Mouse (Mus musculus): Measurements from ENCODE around the gene Ccn5. TPM values are rescaled to one million over a fixed set of nuclear protein-coding genes. Genes with fewer than 3 reads are reported as not detected.

The Ccn5 gene
- polyA plus RNA-seq, 1 experiment from 2014 or later, result 0.39 TPM

DNA sequence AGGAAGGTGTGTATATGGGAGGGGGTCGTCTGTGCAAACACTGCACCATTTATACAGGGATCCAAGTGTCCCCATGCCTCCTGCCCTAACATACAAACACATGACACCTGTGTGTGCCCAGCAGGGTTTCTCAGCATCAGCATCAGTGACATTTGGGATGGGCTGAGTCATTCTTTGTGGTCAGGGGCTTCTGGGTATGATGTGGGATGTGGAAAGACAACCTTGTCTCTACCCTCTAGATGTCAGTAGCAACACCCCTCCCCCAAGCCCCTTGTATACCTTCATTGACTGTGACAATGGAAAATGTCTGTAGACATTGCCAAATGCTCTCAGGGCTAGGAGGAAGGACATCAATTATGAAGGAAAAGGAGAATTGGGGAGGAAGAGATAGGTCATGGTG is 10.5 kb downstream of the Ccn5 start:
- H3K4me2 ChIP-seq (replicated peaks; ENCODE audit: low read depth, low read length), result no peak overlapping the region
- no peaks in the 10 kb centered on the region for H3K4me1 ChIP-seq (ENCODE audit: insufficient read depth, low read length)
- no peak overlapping the region for H3K9ac ChIP-seq (replicated peaks; ENCODE audit: low read length)
- no peak for ATAC-seq (ENCODE audit: low FRiP score, low TSS enrichment)
- no peaks in the 10 kb centered on the region for H3K9me3 ChIP-seq (ENCODE audit: low read length)
- H3K27me3 ChIP-seq (ENCODE audit: insufficient read depth, low read length), result no peaks in the 10 kb centered on the region
- WGBS, result 65% methylated on average over 1 of the region's 1 CpGs
- no peak overlapping the region for H3K4me3 ChIP-seq (ENCODE audit: low read length)
- no peaks in the 10 kb centered on the region for H3K36me3 ChIP-seq (ENCODE audit: insufficient read depth, low read length)
- no peak overlapping the region for H3K27ac ChIP-seq (ENCODE audit: low read length)

DNA sequence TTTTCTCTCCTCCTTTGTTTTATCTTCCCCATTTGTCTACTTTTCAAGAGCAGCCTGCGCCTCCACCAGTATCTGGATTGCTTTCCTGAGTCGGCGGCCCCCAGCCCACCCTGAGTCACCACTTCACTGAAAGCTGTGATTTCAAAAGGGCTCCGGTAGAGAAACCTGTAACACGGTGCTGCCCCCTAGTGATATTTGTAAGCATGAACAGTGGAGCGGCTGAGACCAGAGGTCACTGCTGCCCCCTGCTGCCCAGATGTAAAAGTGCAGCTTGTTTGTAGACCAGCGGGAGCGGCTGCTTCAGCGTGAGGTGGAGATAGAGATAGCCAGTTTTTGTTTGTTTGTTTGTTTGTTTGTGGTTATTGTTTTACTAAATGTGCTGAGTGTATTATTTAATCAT is 17.4 kb downstream of the Ccn5 start:
- Histone ChIP-seq H3K27me3 (ENCODE audit: insufficient read depth, low read length) (no peaks in the 10 kb centered on the region), H3K9me3 (ENCODE audit: low read length) (no peaks in the 10 kb centered on the region), H3K4me3 (ENCODE audit: low read length) (no peak overlapping the region), H3K27ac (ENCODE audit: low read length) (no peak overlapping the region), H3K4me1 (ENCODE audit: insufficient read depth, low read length) (no peaks in the 10 kb centered on the region), H3K36me3 (ENCODE audit: insufficient read depth, low read length) (no peaks in the 10 kb centered on the region), H3K4me2 (replicated peaks; ENCODE audit: low read depth, low read length) (no peak overlapping the region), H3K9ac (replicated peaks; ENCODE audit: low read length) (no peak overlapping the region)
- WGBS, result 34% methylated on average over 9 of the region's 9 CpGs
- no peak for ATAC-seq (ENCODE audit: low FRiP score, low TSS enrichment)

DNA sequence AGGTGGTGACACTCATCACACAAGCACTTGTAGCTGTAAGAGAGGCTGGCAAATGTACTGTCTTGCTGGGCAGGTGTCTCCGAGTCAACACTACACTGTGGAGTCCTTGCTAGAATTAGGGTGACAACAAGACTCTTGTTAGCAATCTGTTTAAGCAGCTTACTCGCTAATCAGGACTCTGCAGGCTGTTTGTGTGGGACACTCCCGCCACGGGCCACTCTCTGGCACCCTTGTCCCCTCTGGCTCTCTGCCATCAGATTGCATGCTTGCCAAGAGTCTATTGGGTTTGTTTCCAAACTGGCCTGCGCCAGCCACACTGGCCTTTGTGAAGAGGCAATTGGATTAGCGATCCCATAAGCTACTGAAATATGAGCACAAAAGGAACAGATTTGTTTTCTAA is 18.9 kb downstream of the Ccn5 start:
- no peaks in the 10 kb centered on the region for H3K4me1 ChIP-seq (ENCODE audit: insufficient read depth, low read length)

DNA sequence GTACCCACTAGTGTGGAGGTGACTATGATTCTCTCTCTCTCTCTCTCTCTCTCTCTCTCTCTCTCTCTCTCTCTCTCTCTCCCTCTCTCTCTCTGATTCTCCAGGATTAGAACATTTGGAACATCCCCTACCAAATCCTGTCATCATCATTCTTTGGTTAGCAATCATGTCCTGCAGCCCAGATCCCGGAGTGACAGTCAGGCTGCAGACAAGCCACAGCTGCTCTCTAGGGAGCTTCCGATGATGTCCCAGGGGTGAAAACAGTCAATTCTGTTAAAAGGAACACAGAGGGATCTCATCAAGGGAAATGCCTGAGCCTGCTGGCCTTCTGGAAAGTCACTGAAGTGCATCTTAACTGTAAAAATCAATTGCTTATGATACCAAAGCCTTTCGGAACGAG is 21.4 kb downstream of the Ccn5 start:
- H3K4me3 ChIP-seq (ENCODE audit: low read length), result no peak overlapping the region
- H3K36me3 ChIP-seq (ENCODE audit: insufficient read depth, low read length), result no peaks in the 10 kb centered on the region
- H3K9me3 ChIP-seq (ENCODE audit: low read length), result no peaks in the 10 kb centered on the region
- H3K4me1 ChIP-seq (ENCODE audit: insufficient read depth, low read length), result no peaks in the 10 kb centered on the region
- WGBS, result 56% methylated on average over 4 of the region's 4 CpGs
- no peak overlapping the region for H3K9ac ChIP-seq (replicated peaks; ENCODE audit: low read length)
- no peaks in the 10 kb centered on the region for H3K27me3 ChIP-seq (ENCODE audit: insufficient read depth, low read length)
- H3K4me2 ChIP-seq (replicated peaks; ENCODE audit: low read depth, low read length), result no peak overlapping the region
- H3K27ac ChIP-seq (ENCODE audit: low read length), result no peak overlapping the region
- ATAC-seq (ENCODE audit: low FRiP score, low TSS enrichment), result no peak

More for the DNA sequence above, 18.9 kb downstream of the Ccn5 start:
- H3K4me2 ChIP-seq (replicated peaks; ENCODE audit: low read depth, low read length), result no peak overlapping the region
- no peak overlapping the region for H3K27ac ChIP-seq (ENCODE audit: low read length)
- no peak for ATAC-seq (ENCODE audit: low FRiP score, low TSS enrichment)
- WGBS, result 68% methylated on average over 6 of the region's 6 CpGs
- H3K4me3 ChIP-seq (ENCODE audit: low read length), result no peak overlapping the region
- H3K9ac ChIP-seq (replicated peaks; ENCODE audit: low read length), result no peak overlapping the region
- H3K36me3 ChIP-seq (ENCODE audit: insufficient read depth, low read length), result no peaks in the 10 kb centered on the region
- no peaks in the 10 kb centered on the region for H3K27me3 ChIP-seq (ENCODE audit: insufficient read depth, low read length)
- no peaks in the 10 kb centered on the region for H3K9me3 ChIP-seq (ENCODE audit: low read length)

DNA sequence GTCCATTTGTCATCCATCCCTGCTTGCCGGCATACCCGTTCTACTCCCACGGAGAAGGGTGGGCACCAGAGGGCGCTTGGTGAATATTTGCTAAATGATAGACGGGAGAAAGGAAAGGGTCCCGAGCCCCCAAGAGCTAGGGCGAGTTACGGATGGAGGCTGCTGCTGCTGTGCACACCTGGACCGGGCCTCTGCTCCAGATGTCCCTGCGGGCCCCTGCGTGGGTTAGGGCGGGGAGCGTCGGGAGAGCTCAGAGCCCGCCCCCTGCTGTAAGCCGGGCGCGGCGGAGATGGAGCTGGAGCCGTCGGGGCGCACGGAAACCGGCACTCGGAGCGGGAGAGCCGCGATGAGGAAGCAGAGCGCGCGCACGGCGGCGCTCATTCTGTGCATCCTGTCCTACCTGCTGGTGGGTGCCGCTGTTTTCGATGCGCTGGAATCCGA is 32.8 kb downstream of the Ccn5 start, which contains the start of gene Kcnk15:
Kcnk15 (plus strand) TSS at position 191 of the 441 bp plus-strand sequence.
- WGBS, result 1% methylated on average over 37 of the region's 38 CpGs
- Histone ChIP-seq H3K4me3 (ENCODE audit: low read length) (peak within 1 kb of the TSS; percentile 25), H3K9ac (replicated peaks; ENCODE audit: low read length) (no peak within 1 kb of the TSS), H3K27ac (ENCODE audit: low read length) (no peak within 1 kb of the TSS), H3K4me2 (replicated peaks; ENCODE audit: low read depth, low read length) (peak within 1 kb of the TSS; percentile 34), H3K4me1 (ENCODE audit: insufficient read depth, low read length) (0 out of 2 replicates have a peak, but pooled peaks cover 4% of the 10 kb centered on the region), H3K36me3 (ENCODE audit: insufficient read depth, low read length) (no peaks in the 10 kb centered on the region), H3K9me3 (ENCODE audit: low read length) (no peaks in the 10 kb centered on the region), H3K27me3 (ENCODE audit: insufficient read depth, low read length) (peaks cover 80% of the 10 kb centered on the region)
- ATAC-seq (ENCODE audit: low FRiP score, low TSS enrichment), result no peak

DNA sequence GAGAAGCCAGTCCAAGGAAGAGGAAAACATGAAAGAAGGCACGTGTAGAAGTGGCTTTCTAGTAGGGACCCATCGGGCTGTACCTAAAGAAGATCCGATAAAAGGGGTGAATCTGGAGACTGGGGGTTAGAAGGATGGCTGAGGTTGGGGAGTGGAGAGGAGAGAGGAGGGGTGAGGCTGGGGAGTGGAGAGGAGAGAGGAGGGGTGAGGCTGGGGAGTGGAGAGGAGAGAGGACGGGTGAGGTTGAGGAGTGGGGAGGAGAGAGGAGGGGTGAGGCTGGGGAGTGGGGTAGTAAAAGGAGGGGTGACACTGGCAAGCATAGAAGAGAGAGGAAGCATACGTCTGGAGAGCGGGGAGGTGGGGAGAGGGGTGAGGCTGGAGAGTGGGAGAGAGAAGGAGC is 36.6 kb downstream of the Ccn5 start:
- 0 out of 2 replicates have a peak, but pooled peaks have one; percentile 37 for ATAC-seq (ENCODE audit: low FRiP score, low TSS enrichment)
- Histone ChIP-seq H3K27me3 (ENCODE audit: insufficient read depth, low read length) (peaks cover 61% of the 10 kb centered on the region), H3K9ac (replicated peaks; ENCODE audit: low read length) (no peak overlapping the region), H3K9me3 (ENCODE audit: low read length) (no peaks in the 10 kb centered on the region), H3K4me2 (replicated peaks; ENCODE audit: low read depth, low read length) (no peak overlapping the region), H3K36me3 (ENCODE audit: insufficient read depth, low read length) (no peaks in the 10 kb centered on the region), H3K27ac (ENCODE audit: low read length) (no peak overlapping the region), H3K4me3 (ENCODE audit: low read length) (no peak overlapping the region), H3K4me1 (ENCODE audit: insufficient read depth, low read length) (0 out of 2 replicates have a peak, but pooled peaks cover 4% of the 10 kb centered on the region)
- WGBS, result 86% methylated on average over 6 of the region's 6 CpGs

DNA sequence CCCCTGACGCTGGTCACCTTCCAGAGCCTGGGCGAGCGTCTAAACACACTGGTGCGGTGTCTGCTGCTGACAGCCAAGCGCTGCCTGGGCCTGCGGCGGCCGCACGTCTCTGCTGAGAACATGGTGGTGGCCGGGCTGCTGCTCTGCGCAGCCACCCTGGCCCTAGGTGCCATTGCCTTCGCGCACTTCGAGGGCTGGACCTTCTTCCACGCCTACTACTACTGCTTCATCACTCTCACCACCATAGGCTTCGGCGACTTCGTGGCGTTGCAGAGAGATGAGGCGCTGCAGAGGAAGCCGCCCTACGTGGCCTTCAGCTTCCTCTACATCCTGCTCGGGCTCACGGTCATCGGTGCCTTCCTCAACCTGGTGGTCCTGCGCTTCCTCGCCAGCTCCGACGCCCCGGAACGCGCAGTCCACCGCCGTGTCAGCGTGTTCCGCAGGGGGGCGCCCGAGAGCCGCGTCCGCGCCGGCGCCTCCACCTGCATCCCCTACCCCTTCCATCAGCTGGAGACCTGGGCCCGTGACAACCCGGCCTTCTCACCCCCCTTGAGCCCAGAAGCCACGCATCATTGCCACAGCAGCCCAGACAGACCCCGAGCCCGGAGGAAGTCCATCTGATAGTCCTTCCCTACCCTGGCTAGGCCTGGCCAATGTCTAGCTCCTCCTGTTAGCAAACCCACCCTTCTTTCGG is 37.7 kb downstream of the Ccn5 start:
- 0 out of 2 replicates have a peak, but pooled peaks cover 4% of the 10 kb centered on the region for H3K4me1 ChIP-seq (ENCODE audit: insufficient read depth, low read length)
- no peak overlapping the region for H3K27ac ChIP-seq (ENCODE audit: low read length)
- WGBS, result 11% methylated on average over 50 of the region's 50 CpGs
- ATAC-seq (ENCODE audit: low FRiP score, low TSS enrichment), result peak; percentile 70
- peaks cover 52% of the 10 kb centered on the region for H3K27me3 ChIP-seq (ENCODE audit: insufficient read depth, low read length)
- no peak overlapping the region for H3K9ac ChIP-seq (replicated peaks; ENCODE audit: low read length)
- H3K4me3 ChIP-seq (ENCODE audit: low read length), result no peak overlapping the region
- H3K36me3 ChIP-seq (ENCODE audit: insufficient read depth, low read length), result no peaks in the 10 kb centered on the region
- no peaks in the 10 kb centered on the region for H3K9me3 ChIP-seq (ENCODE audit: low read length)
- peak overlapping the region; percentile 40 for H3K4me2 ChIP-seq (replicated peaks; ENCODE audit: low read depth, low read length)

DNA sequence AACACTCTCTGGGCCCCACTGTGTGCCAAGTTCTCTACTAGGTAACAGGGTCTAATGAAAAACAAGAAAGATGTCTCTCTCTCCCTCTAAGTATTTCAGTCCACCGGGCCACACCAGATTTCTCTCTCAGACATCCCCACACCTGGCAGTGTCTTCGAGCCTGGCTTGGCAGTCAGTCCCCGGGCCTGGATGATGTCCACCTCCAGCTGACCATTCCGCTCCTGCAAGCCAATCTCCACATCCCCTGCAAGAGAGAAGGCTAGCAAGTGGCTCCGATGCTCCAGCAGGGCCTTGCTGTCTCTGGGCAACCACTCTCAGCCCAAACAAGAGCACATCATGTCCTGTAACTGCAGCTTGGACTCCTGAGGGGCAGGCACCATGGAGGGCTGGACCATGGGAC is 44.6 kb downstream of the Ccn5 start:
- Histone ChIP-seq H3K4me3 (ENCODE audit: low read length) (no peak overlapping the region), H3K9me3 (ENCODE audit: low read length) (no peaks in the 10 kb centered on the region), H3K4me2 (replicated peaks; ENCODE audit: low read depth, low read length) (no peak overlapping the region), H3K36me3 (ENCODE audit: insufficient read depth, low read length) (no peaks in the 10 kb centered on the region), H3K9ac (replicated peaks; ENCODE audit: low read length) (no peak overlapping the region), H3K27me3 (ENCODE audit: insufficient read depth, low read length) (no peaks in the 10 kb centered on the region), H3K27ac (ENCODE audit: low read length) (no peak overlapping the region), H3K4me1 (ENCODE audit: insufficient read depth, low read length) (no peaks in the 10 kb centered on the region)
- no peak for ATAC-seq (ENCODE audit: low FRiP score, low TSS enrichment)
- 96% methylated on average over 5 of the region's 5 CpGs for WGBS

DNA sequence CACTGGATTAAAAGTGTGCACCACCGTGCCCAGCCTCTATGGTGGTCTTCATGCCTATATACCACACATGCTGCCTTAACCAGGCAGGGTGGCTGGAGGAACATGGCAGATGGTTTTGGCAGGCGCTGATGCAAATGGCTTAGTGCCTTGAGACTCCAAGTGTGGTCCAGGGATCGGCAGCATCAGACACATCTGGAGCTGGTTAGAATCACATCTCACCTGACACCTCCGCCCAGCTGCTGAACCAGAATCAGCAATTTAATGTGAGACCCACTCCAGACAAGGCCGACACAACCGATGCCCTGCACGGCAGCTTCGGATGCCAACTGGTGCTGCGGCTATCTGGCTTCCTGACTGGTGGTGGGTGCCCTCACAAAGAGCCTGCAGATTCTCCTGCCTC is 45.4 kb downstream of the Ccn5 start:
- H3K27ac ChIP-seq (ENCODE audit: low read length), result no peak overlapping the region
- no peaks in the 10 kb centered on the region for H3K9me3 ChIP-seq (ENCODE audit: low read length)
- no peaks in the 10 kb centered on the region for H3K4me1 ChIP-seq (ENCODE audit: insufficient read depth, low read length)
- no peak for ATAC-seq (ENCODE audit: low FRiP score, low TSS enrichment)
- no peaks in the 10 kb centered on the region for H3K36me3 ChIP-seq (ENCODE audit: insufficient read depth, low read length)
- 82% methylated on average over 9 of the region's 9 CpGs for WGBS
- H3K9ac ChIP-seq (replicated peaks; ENCODE audit: low read length), result no peak overlapping the region
- no peak overlapping the region for H3K4me3 ChIP-seq (ENCODE audit: low read length)
- H3K27me3 ChIP-seq (ENCODE audit: insufficient read depth, low read length), result no peaks in the 10 kb centered on the region
- H3K4me2 ChIP-seq (replicated peaks; ENCODE audit: low read depth, low read length), result no peak overlapping the region

DNA sequence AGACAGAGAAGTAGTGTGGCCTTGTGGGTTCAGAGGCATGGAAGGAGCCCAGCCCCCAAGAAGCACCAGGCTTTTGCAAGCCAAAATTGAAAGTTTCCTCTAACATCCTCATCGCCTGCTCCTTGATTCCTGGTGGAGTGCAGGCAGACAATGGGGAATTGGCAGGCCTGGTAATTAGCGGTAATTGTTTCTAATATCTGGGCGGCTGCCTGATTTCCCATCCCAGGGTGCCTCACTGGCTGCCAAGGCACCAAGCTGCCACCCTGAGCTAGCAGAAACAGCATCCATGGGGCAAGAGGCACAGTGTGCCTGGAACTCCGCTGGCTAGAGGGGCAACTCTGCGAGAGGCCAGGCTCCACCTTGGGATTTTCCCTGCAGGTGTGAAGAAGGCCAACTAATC is 49.1 kb downstream of the Ccn5 start:
- Histone ChIP-seq H3K4me1 (ENCODE audit: insufficient read depth, low read length) (no peaks in the 10 kb centered on the region), H3K4me3 (ENCODE audit: low read length) (no peak overlapping the region), H3K27me3 (ENCODE audit: insufficient read depth, low read length) (no peaks in the 10 kb centered on the region), H3K4me2 (replicated peaks; ENCODE audit: low read depth, low read length) (no peak overlapping the region), H3K36me3 (ENCODE audit: insufficient read depth, low read length) (no peaks in the 10 kb centered on the region), H3K27ac (ENCODE audit: low read length) (no peak overlapping the region), H3K9me3 (ENCODE audit: low read length) (no peaks in the 10 kb centered on the region), H3K9ac (replicated peaks; ENCODE audit: low read length) (no peak overlapping the region)
- 51% methylated on average over 5 of the region's 5 CpGs for WGBS
- ATAC-seq (ENCODE audit: low FRiP score, low TSS enrichment), result no peak

All from kidney, embryonic 16.5 days (tissue).